Mouse (Mus musculus): ENCODE measurements around the gene Ocln.

GRCm38 (mm10) chr13:100579220-100579619, 26.7 kb upstream of the Ocln start:
- TF ChIP-seq POLR2A (IDR thresholded peaks at IDR 0.05; ENCODE audit: insufficient read length, low read depth) = no peak
- no peak for TF ChIP-seq USF1 (IDR thresholded peaks at IDR 0.05; ENCODE audit: low read depth)

All from myocyte (in vitro differentiated cells).